Mouse (Mus musculus): ENCODE results near the gene Klhdc3. TPM values are rescaled to one million over a fixed set of nuclear protein-coding genes. Genes with fewer than 3 reads are reported as not detected.

Gene Klhdc3
- polyA plus RNA-seq, 2 experiments from 2014 or later = 22.1 to 25.8 TPM

GRCm38 (mm10) chr17:46701489-46701888 lies 20.8 kb upstream of the Klhdc3 start:
- ATAC-seq = no peak

- no peak for ATAC-seq
These were observed 19.2 kb upstream of the Klhdc3 start for GRCm38 (mm10) chr17:46699912-46700311.

- ATAC-seq = no peak
These were observed 18.5 kb upstream of the Klhdc3 start for GRCm38 (mm10) chr17:46699245-46699644.

- ATAC-seq = no peak
These were observed 17.8 kb upstream of the Klhdc3 start for GRCm38 (mm10) chr17:46698515-46698914.

- ATAC-seq = no peak
These were observed 13.9 kb upstream of the Klhdc3 start for GRCm38 (mm10) chr17:46694517-46695063.

- no peak for ATAC-seq
These were observed 10.7 kb upstream of the Klhdc3 start for GRCm38 (mm10) chr17:46691390-46691789.

- no peak for ATAC-seq
These were observed 10.0 kb upstream of the Klhdc3 start for GRCm38 (mm10) chr17:46690665-46691064.

GRCm38 (mm10) chr17:46685913-46686312 lies 5.2 kb upstream of the Klhdc3 start:
- peak; percentile 89 for ATAC-seq

GRCm38 (mm10) chr17:46682654-46683389 lies 2.1 kb upstream of the Klhdc3 start:
- ATAC-seq = no peak

- no peak for ATAC-seq
These were observed 878 bp upstream of the Klhdc3 start for GRCm38 (mm10) chr17:46681466-46682118.

GRCm38 (mm10) chr17:46679843-46680759 lies 613 bp downstream of the Klhdc3 start:
- no peak for ATAC-seq

GRCm38 (mm10) chr17:46678911-46679310 lies 1.8 kb downstream of the Klhdc3 start:
- no peak for ATAC-seq

GRCm38 (mm10) chr17:46678416-46678815 lies 2.3 kb downstream of the Klhdc3 start, which contains the start of gene Mea1:
Mea1 (plus strand) TSS chr17:46678793.
- ATAC-seq = no peak

- peak; percentile 36 for ATAC-seq
These were observed 6.0 kb downstream of the Klhdc3 start for GRCm38 (mm10) chr17:46674530-46675283.

GRCm38 (mm10) chr17:46673850-46674529 lies 6.7 kb downstream of the Klhdc3 start, which contains the start of gene Rrp36:
Rrp36 (minus strand) TSS chr17:46674352.
- peak; percentile 100 for ATAC-seq

- ATAC-seq = no peak
These were observed 10.8 kb downstream of the Klhdc3 start for GRCm38 (mm10) chr17:46669911-46670310.

GRCm38 (mm10) chr17:46667712-46668111 lies 13.0 kb downstream of the Klhdc3 start:
- no peak for ATAC-seq

GRCm38 (mm10) chr17:46662730-46663129 lies 18.0 kb downstream of the Klhdc3 start:
- no peak for ATAC-seq

- no peak for ATAC-seq
These were observed 18.7 kb downstream of the Klhdc3 start for GRCm38 (mm10) chr17:46661981-46662380.

- ATAC-seq = no peak
These were observed 19.4 kb downstream of the Klhdc3 start for GRCm38 (mm10) chr17:46661351-46661750.

- ATAC-seq = no peak
These were observed 24.7 kb downstream of the Klhdc3 start for GRCm38 (mm10) chr17:46656054-46656453.
